Mouse (Mus musculus) MEL (cell line): ENCODE data around the gene Gm20388. TPM values are rescaled to one million over a fixed set of nuclear protein-coding genes. Genes with fewer than 3 reads are reported as not detected.

Source experiments
- DNase-seq: peaks from one replicate; pipeline ENCODE4 v3.0.0; 2011; ENCODE audit warnings: low read depth, low spot score
- H3K27ac ChIP-seq: 2 replicates; pipeline ENCODE4 v1.5.1; 2012; ENCODE audit warnings: low read depth, mild to moderate bottlenecking, control low read depth, low read length, moderate library complexity; ENCODE audit not compliant: control insufficient read depth
- H3K27me3 ChIP-seq, 2 experiments: fragments of 150-350 bp in 1 of 2; sonication (generic) in 1 of 2; 2 replicates each; pipeline ENCODE4 v1.6.1; 2012; ENCODE audit warnings: low read length in 2 of 2, mild to moderate bottlenecking in 2 of 2, improper control_type of control experiment in 1 of 2, moderate library complexity in 1 of 2; ENCODE audit not compliant: insufficient read depth in 2 of 2, control insufficient read depth in 1 of 2
- H3K36me3 ChIP-seq, 2 experiments: 2 replicates each; pipeline ENCODE4 v1.6.1; 2012 to 2014; ENCODE audit warnings: low read length in 2 of 2, improper control_type of control experiment in 1 of 2, inconsistent platforms in 1 of 2, mild to moderate bottlenecking in 1 of 2; ENCODE audit not compliant: insufficient read depth in 2 of 2, control insufficient read depth in 1 of 2
- H3K4me1 ChIP-seq, 2 experiments: fragments of 150-350 bp in 1 of 2; sonication (generic) in 1 of 2; 2 replicates each; pipeline ENCODE4 v1.6.1; 2012; ENCODE audit warnings: low read length in 2 of 2, improper control_type of control experiment in 1 of 2, mild to moderate bottlenecking in 1 of 2; ENCODE audit not compliant: insufficient read depth in 2 of 2, control insufficient read depth in 1 of 2
- H3K4me3 ChIP-seq, 2 experiments: fragments of 150-350 bp in 1 of 2; sonication (generic) in 1 of 2; 2 replicates each; pipeline ENCODE4 v1.5.1; 2012; ENCODE audit warnings: low read depth in 2 of 2, low read length in 2 of 2, mild to moderate bottlenecking in 2 of 2, moderate library complexity in 2 of 2, control low read depth in 1 of 2, improper control_type of control experiment in 1 of 2; ENCODE audit not compliant: control insufficient read depth in 1 of 2, insufficient read depth in 1 of 2
- H3K79me2 ChIP-seq: 2 replicates; pipeline ENCODE4 v1.6.1; 2012; ENCODE audit warnings: mild to moderate bottlenecking, low read length, moderate library complexity; ENCODE audit not compliant: control insufficient read depth, poor library complexity, insufficient read depth
- H3K9ac ChIP-seq: 2 replicates; pipeline ENCODE4 v1.6.1; 2012; ENCODE audit warnings: low read depth, mild to moderate bottlenecking, control low read depth, low read length, moderate library complexity; ENCODE audit not compliant: control insufficient read depth, poor library complexity, severe bottlenecking
- H3K9me3 ChIP-seq: fragments of 150-350 bp; sonication (generic); replicated peaks from 2 replicates; pipeline ENCODE4 v1.6.1; 2012; ENCODE audit warnings: mild to moderate bottlenecking, low read length, improper control_type of control experiment, moderate library complexity; ENCODE audit not compliant: insufficient read depth
- BHLHE40 ChIP-seq: IDR thresholded peaks from 2 replicates; pipeline ENCODE4 v1.6.1; 2012; ENCODE audit warnings: low read depth, mild to moderate bottlenecking, inconsistent platforms, low read length, improper control_type of control experiment, borderline replicate concordance
- CTCF ChIP-seq, 3 experiments: IDR thresholded peaks in 2 of 3; conservative IDR thresholded peaks in 1 of 3; 2 replicates each; pipeline ENCODE4 v1.5.1; 2011 to 2012; ENCODE audit warnings: low read length in 3 of 3, low read depth in 2 of 3, mild to moderate bottlenecking in 2 of 3, improper control_type of control experiment in 1 of 3, inconsistent platforms in 1 of 3, mixed read lengths in 1 of 3, moderate library complexity in 1 of 3; ENCODE audit not compliant: control insufficient read depth in 1 of 3, insufficient read depth in 1 of 3, poor library complexity in 1 of 3, severe bottlenecking in 1 of 3
- ELF1 ChIP-seq: IDR thresholded peaks from 2 replicates; pipeline ENCODE4 v1.6.1; 2014; ENCODE audit warnings: low read depth, mild to moderate bottlenecking, inconsistent platforms, low read length, improper control_type of control experiment, moderate library complexity
- EP300 ChIP-seq, 2 experiments: IDR thresholded peaks; 2 replicates each; pipeline ENCODE4 v1.6.1; 2011; ENCODE audit warnings: improper control_type of control experiment in 2 of 2, low read length in 2 of 2, low read depth in 1 of 2, mild to moderate bottlenecking in 1 of 2
- GABPA ChIP-seq: IDR thresholded peaks from 2 replicates; pipeline ENCODE4 v1.6.1; 2012; ENCODE audit warnings: low read depth, mild to moderate bottlenecking, inconsistent platforms, low read length, improper control_type of control experiment, moderate library complexity
- GATA1 ChIP-seq: IDR thresholded peaks from 2 replicates; pipeline ENCODE4 v1.6.1; 2011; ENCODE audit warnings: low read depth, low read length, improper control_type of control experiment
- JUND ChIP-seq: IDR thresholded peaks from 2 replicates; pipeline ENCODE4 v1.6.1; 2011; ENCODE audit warnings: low read depth, mild to moderate bottlenecking, improper control_type of control experiment, low read length
- KAT2A ChIP-seq: conservative IDR thresholded peaks from 2 replicates; pipeline ENCODE4 v1.6.1; 2012; ENCODE audit warnings: low read depth, low read length, improper control_type of control experiment, inconsistent platforms
- MXI1 ChIP-seq: IDR thresholded peaks from 2 replicates; pipeline ENCODE4 v1.6.1; 2011; ENCODE audit warnings: mild to moderate bottlenecking, low read depth, low read length, improper control_type of control experiment
- MYC ChIP-seq: IDR thresholded peaks from 2 replicates; pipeline ENCODE4 v1.6.1; 2011; ENCODE audit warnings: low read depth, mild to moderate bottlenecking, low read length, improper control_type of control experiment, moderate library complexity
- NRF1 ChIP-seq: IDR thresholded peaks from 2 replicates; pipeline ENCODE4 v1.6.1; 2014; ENCODE audit warnings: low read depth, mild to moderate bottlenecking, inconsistent platforms, low read length, improper control_type of control experiment, moderate library complexity; ENCODE audit not compliant: poor library complexity, insufficient read depth, severe bottlenecking
- POLR2A ChIP-seq, 2 experiments: IDR thresholded peaks; 2 replicates each; pipeline ENCODE4 v1.6.1; 2011 to 2012; ENCODE audit warnings: low read length in 2 of 2, mild to moderate bottlenecking in 2 of 2, control low read depth in 1 of 2, improper control_type of control experiment in 1 of 2, low read depth in 1 of 2, moderate library complexity in 1 of 2; ENCODE audit not compliant: control insufficient read depth in 1 of 2, insufficient read depth in 1 of 2, poor library complexity in 1 of 2
- POLR2AphosphoS2 ChIP-seq: IDR thresholded peaks from 2 replicates; pipeline ENCODE4 v1.6.1; 2011; ENCODE audit warnings: low read length, improper control_type of control experiment
- POLR2AphosphoS5 ChIP-seq: IDR thresholded peaks from 2 replicates; pipeline ENCODE4 v1.6.1; 2012; ENCODE audit warnings: low read depth, borderline replicate concordance, mild to moderate bottlenecking, inconsistent platforms, low read length, moderate library complexity, mixed read lengths
- RAD21 ChIP-seq: IDR thresholded peaks from 2 replicates; pipeline ENCODE4 v1.6.1; 2011; ENCODE audit warnings: mild to moderate bottlenecking, low read depth, low read length, improper control_type of control experiment
- RCOR1 ChIP-seq: IDR thresholded peaks from 2 replicates; pipeline ENCODE4 v1.6.1; 2012; ENCODE audit warnings: low read depth, mild to moderate bottlenecking, inconsistent platforms, low read length, improper control_type of control experiment
- SIN3A ChIP-seq: IDR thresholded peaks from 2 replicates; pipeline ENCODE4 v1.6.1; 2012; ENCODE audit warnings: low read length, improper control_type of control experiment, inconsistent platforms
- SMC3 ChIP-seq: IDR thresholded peaks from 2 replicates; pipeline ENCODE4 v1.6.1; 2011; ENCODE audit warnings: low read depth, low read length, improper control_type of control experiment
- TAL1 ChIP-seq: IDR thresholded peaks from 2 replicates; pipeline ENCODE4 v1.6.1; 2012; ENCODE audit warnings: mild to moderate bottlenecking, inconsistent platforms, low read length, moderate library complexity, mixed read lengths
- TBP ChIP-seq: IDR thresholded peaks from 2 replicates; pipeline ENCODE4 v1.8.0; 2011; ENCODE audit warnings: low read depth, low read length, improper control_type of control experiment
- TCF12 ChIP-seq: IDR thresholded peaks from 2 replicates; pipeline ENCODE4 v1.6.1; 2014; ENCODE audit warnings: low read depth, mild to moderate bottlenecking, inconsistent platforms, low read length, improper control_type of control experiment, moderate library complexity
- UBTF ChIP-seq: IDR thresholded peaks from 2 replicates; pipeline ENCODE4 v1.6.1; 2012; ENCODE audit warnings: low read depth, mild to moderate bottlenecking, inconsistent platforms, low read length, improper control_type of control experiment, moderate library complexity, borderline replicate concordance; ENCODE audit not compliant: insufficient read depth
- USF1 ChIP-seq: IDR thresholded peaks from 2 replicates; pipeline ENCODE4 v1.6.1; 2014; ENCODE audit warnings: low read depth, mild to moderate bottlenecking, inconsistent platforms, low read length, improper control_type of control experiment, moderate library complexity
- USF2 ChIP-seq, 2 experiments: IDR thresholded peaks; 2 replicates each; pipeline ENCODE4 v1.6.1; 2011 to 2012; ENCODE audit warnings: improper control_type of control experiment in 2 of 2, low read length in 2 of 2, borderline replicate concordance in 1 of 2, inconsistent platforms in 1 of 2, low read depth in 1 of 2, mild to moderate bottlenecking in 1 of 2; ENCODE audit not compliant: insufficient read depth in 1 of 2
- ZMIZ1 ChIP-seq: IDR thresholded peaks from 2 replicates; pipeline ENCODE4 v1.6.1; 2012; ENCODE audit warnings: low read depth, mild to moderate bottlenecking, inconsistent platforms, low read length, improper control_type of control experiment, moderate library complexity
- polyA plus RNA-seq, 2 experiments: library from polyadenylated mRNA; stranded (reverse) in 1 of 2; unstranded in 1 of 2; fragments of >175 nt in 1 of 2; fragments of >200 nt in 1 of 2; gene quantifications; 2 replicates each; pipeline versions ENCODE4 v1.2.1 to v1.2.4; 2012; ENCODE audit warnings: low replicate concordance in 2 of 2, low read depth in 1 of 2; ENCODE audit not compliant: insufficient read length in 2 of 2, insufficient read depth in 1 of 2, missing spikeins in 1 of 2
- total RNA-seq: library from RNA; depleted of rRNA; stranded (reverse); fragments of 300-350 nt; gene quantifications from 2 replicates; pipeline ENCODE4 v1.2.3, GENCODE M21; 2012

Gm20388 gene
- total and polyA plus RNA-seq, 3 experiments = 11.1 to 17.8 TPM; not detected in 1

- Histone ChIP-seq H3K36me3 (peaks cover 0 to 7% of the 10 kb centered on the region in 2 experiments; a peak in 2 of 4 replicates), H3K27ac (no peak overlapping the region), H3K4me1 (peaks cover 0 to 15% of the 10 kb centered on the region in 2 experiments; a peak in 2 of 4 replicates), H3K27me3 (no peaks in the 10 kb centered on the region), H3K79me2 (peaks cover 41% of the 10 kb centered on the region), H3K4me3 (no peak overlapping the region), H3K9ac (no peak overlapping the region), H3K9me3 (no peaks in the 10 kb centered on the region)
- no peak for DNase-seq
- TF ChIP-seq POLR2A (IDR thresholded peaks at IDR 0.05; ENCODE audit: control insufficient read depth in 1 of 2, insufficient read depth in 1 of 2, low read depth in 1 of 2, low read length in 2 of 2, poor library complexity in 1 of 2) (no peak), GATA1 (no peak), NRF1 (no peak), SMC3 (no peak), POLR2AphosphoS5 (no peak), RCOR1 (no peak), UBTF (no peak), ELF1 (no peak), TAL1 (no peak), SIN3A (no peak), TBP (no peak), MYC (no peak), ZMIZ1 (no peak), USF1 (no peak), JUND (no peak)
Observed at GRCm38 (mm10) chr8:122554786-122555185, 2644.1 kb downstream of the Gm20388 start.

GRCm38 (mm10) chr8:122556030-122557009 lies 2645.7 kb downstream of the Gm20388 start:
- no peak overlapping the region; the same call in 1 of the 2 replicates for H3K27ac ChIP-seq
- H3K9me3 ChIP-seq = no peaks in the 10 kb centered on the region
- no peak overlapping the region for H3K9ac ChIP-seq
- no peak overlapping the region for H3K4me3 ChIP-seq
- H3K4me1 ChIP-seq = peaks cover 0 to 15% of the 10 kb centered on the region in 2 experiments; a peak in 2 of 4 replicates
- peaks cover 26% of the 10 kb centered on the region for H3K79me2 ChIP-seq
- no peak for DNase-seq
- no peaks in the 10 kb centered on the region for H3K27me3 ChIP-seq
- peaks cover 0 to 7% of the 10 kb centered on the region in 2 experiments; a peak in 2 of 4 replicates for H3K36me3 ChIP-seq
- TF ChIP-seq POLR2AphosphoS2 = no peak
- TF ChIP-seq BHLHE40 = no peak
- no peak for TF ChIP-seq EP300 (IDR thresholded peaks at IDR 0.05; ENCODE audit: low read depth in 1 of 2, low read length in 2 of 2)
- TF ChIP-seq SMC3 = no peak
- TF ChIP-seq USF1 = no peak
- TF ChIP-seq USF2 (IDR thresholded peaks at IDR 0.05; ENCODE audit: borderline replicate concordance in 1 of 2, insufficient read depth in 1 of 2, low read depth in 1 of 2, low read length in 2 of 2) = no peak
- TF ChIP-seq ELF1 = no peak
- no peak for TF ChIP-seq JUND
- no peak for TF ChIP-seq POLR2AphosphoS5
- TF ChIP-seq MXI1 = no peak
- no peak for TF ChIP-seq TAL1
- no peak for TF ChIP-seq RAD21
- TF ChIP-seq RCOR1 = no peak
- no peak for TF ChIP-seq MYC
- TF ChIP-seq GABPA = no peak
- no peak for TF ChIP-seq UBTF
- TF ChIP-seq NRF1 = no peak
- TF ChIP-seq TCF12 = no peak
- TF ChIP-seq KAT2A = no peak
- no peak for TF ChIP-seq CTCF (IDR thresholded peaks at IDR 0.05 in 2 of 3, conservative IDR thresholded peaks at IDR 0.05 in 1 of 3; ENCODE audit: control insufficient read depth in 1 of 3, insufficient read depth in 1 of 3, low read depth in 2 of 3, low read length in 3 of 3, poor library complexity in 1 of 3, severe bottlenecking in 1 of 3)
